Mouse (Mus musculus) neutrophil, adult 5-6 weeks (primary cell): ENCODE results near the gene Gm45717. TPM values are rescaled to one million over a fixed set of nuclear protein-coding genes. Genes with fewer than 3 reads are reported as not detected.
"Not testable (repeated sequence)": the region's sequence is repeated elsewhere in the genome, so short reads cannot be mapped to it uniquely, and the experiment has no call there.

Source experiments
- ATAC-seq: fragments of 151-379, 151-347 bp; 2 replicates; pipeline ENCODE4 v1.8.0; 2017; ENCODE audit warnings: mild to moderate bottlenecking, moderate TSS enrichment; ENCODE audit not compliant: insufficient number of reproducible peaks, poor library complexity, low FRiP score, severe bottlenecking; ENCODE audit errors: extremely low read depth
- total RNA-seq: library from RNA; stranded (forward); fragments of 200-1000 nt; gene quantifications from 2 replicates; pipeline ENCODE4 v1.2.3, GENCODE M21; 2017

The Gm45717 gene
- total RNA-seq, 1 experiment from 2014 or later, result not detected

DNA sequence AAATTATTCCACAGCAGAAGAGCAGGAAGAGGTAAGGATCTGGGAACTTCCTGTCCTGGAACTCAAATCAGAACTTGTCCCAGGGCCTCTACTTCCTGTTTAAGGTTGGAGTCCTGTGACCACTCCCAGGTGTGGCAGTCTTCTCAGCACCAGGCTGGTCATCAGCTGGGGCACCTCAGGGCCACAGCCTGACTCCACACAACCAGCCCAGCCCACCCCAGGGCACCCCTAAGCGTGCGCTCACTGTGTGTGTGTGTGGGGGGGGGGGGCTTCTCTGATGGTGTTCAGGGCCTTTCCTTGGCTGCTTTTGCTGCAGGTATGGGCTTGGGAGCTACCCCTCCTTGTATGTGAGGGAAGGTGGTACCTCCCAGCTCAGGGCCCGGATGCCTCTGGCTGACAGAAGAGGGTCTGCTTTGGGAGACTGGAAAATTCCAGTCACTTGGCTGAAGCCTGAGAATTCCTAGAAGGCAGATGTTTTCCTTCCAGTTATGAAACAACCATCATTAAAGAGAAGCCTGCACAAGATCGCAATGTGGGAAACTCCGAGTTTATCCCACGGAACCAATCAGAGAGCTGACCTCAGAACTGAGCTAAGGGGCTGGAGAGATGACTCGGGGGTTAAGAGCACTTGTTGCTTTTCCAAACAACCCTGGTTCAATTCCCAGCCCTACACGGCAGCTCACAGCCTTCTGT, 15.9 kb upstream of the Gm45717 start:
- no peak for ATAC-seq

DNA sequence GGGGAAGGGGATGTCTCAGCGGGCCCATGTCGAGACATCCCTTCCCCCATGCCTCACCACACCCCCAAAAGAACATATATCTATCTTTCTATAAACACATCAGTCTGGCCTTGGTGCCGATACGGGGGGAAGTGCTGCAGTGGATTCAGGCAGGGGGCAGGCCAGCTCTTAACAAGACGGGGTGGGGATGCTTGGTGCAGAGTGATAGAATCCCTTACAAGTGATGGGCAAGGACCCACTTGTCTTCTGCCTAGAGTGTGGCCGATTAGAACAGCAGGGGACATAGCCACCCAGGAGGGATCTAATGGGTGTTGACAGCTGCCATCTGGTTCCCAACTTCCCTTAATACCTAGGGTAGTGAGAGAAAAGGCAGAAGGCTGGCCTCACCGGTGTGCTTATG, 15.2 kb upstream of the Gm45717 start:
- ATAC-seq, result no peak

GRCm38 (mm10) chr7:140968710-140969109, 13.0 kb upstream of the Gm45717 start:
- not testable (repeated sequence) for ATAC-seq

GRCm38 (mm10) chr7:140967862-140968591, 12.3 kb upstream of the Gm45717 start:
- ATAC-seq, result peak; percentile 50

- ATAC-seq, result no peak
These were observed 11.2 kb upstream of the Gm45717 start, which contains the start of gene Ifitm1 for GRCm38 (mm10) chr7:140966921-140967320. Ifitm1 (plus strand) TSS chr7:140967221.

DNA sequence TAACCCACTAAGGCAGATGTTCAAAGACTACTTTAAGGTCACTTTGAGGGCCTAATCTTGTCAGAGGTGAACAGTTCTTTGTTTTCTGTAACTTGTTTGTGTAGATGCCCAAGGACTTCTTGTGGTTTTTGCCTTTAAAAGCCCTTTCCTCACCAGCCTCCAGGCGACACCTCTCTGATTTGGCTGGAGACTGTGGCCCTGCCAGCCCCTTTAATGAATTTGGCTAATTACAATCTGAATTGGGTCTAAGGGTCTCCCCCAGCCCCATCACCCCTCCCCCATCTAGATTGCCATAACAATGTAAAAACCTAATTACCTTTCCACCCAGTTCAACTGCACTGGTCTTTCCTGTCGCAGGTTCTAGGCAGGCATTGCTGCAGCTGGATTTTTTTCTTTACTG, 7.0 kb upstream of the Gm45717 start:
- no peak for ATAC-seq

- ATAC-seq, result no peak
These were observed 5.7 kb upstream of the Gm45717 start for GRCm38 (mm10) chr7:140961416-140961815.

DNA sequence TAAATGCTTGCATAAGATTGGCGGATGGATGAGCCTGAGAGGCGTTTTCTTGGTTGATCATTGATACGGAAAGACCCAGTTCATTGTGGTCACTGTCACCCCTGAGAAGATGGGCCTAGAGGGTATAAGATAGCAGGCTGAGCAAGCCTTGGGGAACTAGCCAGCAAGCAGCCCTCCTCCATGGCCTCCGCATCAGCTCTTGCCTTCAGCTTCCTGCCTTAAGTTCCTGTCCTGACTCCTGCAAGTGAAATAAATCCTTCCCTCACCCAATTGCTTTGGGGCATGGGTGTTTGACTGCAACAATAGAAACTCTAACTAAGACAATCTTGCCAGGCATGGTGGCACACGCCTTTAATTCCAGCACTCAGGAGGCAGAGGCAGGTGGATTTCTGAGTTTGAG, 4.3 kb upstream of the Gm45717 start:
- no peak for ATAC-seq

GRCm38 (mm10) chr7:140959181-140959901, 3.6 kb upstream of the Gm45717 start:
- peak; percentile 28; the same call in 1 of the 2 replicates for ATAC-seq

DNA sequence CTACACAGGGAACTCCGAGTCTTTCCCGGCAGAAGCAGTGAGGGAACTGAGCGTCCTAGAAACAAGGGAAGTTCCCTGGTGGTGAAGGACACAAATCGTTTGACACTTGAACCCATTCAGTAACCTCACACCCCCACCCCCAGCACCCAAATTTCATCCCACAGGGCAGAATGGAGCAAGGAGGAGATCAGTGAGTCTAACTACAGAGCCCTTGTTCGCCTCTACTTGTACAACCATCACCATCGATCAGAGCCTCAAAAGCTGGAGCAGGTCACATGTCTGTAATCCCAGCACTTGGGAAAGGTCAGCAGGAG, 776 bp upstream of the Gm45717 start:
- no peak for ATAC-seq

DNA sequence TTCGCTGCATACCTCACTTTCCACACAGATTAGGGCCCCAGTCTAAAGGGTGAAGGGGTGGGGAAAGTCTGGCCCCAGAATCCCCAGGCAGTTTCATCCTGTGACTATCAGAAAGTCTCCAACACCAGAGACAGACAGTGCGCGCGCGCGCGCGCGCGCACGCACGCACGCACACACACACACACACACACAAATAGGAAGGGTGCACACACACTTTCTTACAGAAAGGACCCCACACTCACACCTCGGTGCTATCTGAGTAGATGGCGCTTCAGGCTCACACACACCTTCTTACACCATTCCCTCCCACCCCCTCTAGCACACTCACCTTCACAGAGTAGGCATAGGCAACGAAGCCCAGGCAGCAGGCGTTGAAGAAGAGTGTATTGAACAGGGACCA, 395 bp downstream of the Gm45717 start:
- no peak for ATAC-seq

DNA sequence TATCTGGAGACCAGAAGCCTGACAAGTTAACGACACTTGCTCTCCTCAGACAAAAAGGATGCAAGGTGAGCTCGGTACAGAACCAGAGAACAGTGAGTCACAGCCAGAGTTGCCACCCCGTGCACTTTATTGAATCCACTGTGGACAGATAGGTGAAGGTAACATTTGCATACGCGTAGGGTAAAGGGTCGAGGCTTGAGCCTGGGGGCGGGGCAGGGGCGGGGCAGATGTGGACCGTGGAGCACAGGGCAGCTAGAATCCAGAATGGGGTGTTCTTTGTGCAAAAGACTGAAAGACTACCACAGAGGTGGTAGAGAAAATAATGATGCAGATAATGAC, 1.0 kb downstream of the Gm45717 start:
- peak; percentile 16; the same call in 1 of the 2 replicates for ATAC-seq

- ATAC-seq, result peak; percentile 64
These were observed 1.7 kb downstream of the Gm45717 start for GRCm38 (mm10) chr7:140953800-140954732.

DNA sequence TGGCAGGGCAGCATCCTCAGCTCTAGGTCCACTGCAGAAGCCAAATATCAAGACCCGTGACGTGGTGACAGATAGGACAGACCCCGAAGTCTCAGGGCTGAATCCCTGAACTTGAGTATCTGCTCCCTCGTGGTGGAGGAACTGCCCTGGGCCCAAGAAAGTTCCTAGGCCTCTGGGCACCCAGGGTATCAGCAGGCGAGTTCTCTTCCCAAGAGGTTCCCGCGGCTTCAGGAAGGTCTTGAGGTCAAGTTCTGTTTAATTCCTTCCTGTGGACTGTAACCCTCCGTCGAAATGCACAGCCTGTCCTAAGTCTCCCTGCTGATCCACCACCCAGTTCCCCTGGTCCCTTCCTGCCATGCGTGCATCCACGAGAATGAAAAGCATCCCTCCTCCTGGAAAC, 2.6 kb downstream of the Gm45717 start:
- ATAC-seq, result no peak

DNA sequence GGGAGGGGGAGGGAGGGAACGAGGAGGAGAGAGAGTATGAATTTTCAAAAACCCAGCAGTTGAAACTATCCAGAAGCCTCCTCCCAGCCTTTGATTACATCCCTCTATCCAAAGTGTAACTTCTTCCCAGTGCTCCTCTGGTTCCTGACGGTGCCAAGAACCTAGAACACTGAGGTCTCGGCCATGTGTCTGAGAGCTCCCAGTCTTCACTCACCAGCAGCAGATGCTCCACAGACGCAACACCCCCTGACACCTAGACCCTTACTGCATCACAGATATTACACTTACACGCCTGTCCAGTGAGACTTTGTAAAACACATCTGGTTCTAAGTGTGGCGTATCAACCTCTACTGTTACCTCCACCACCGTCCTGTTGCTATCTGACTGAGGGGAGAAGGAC, 3.3 kb downstream of the Gm45717 start:
- no peak for ATAC-seq

- no peak for ATAC-seq
These were observed 4.0 kb downstream of the Gm45717 start for GRCm38 (mm10) chr7:140951765-140952164.

DNA sequence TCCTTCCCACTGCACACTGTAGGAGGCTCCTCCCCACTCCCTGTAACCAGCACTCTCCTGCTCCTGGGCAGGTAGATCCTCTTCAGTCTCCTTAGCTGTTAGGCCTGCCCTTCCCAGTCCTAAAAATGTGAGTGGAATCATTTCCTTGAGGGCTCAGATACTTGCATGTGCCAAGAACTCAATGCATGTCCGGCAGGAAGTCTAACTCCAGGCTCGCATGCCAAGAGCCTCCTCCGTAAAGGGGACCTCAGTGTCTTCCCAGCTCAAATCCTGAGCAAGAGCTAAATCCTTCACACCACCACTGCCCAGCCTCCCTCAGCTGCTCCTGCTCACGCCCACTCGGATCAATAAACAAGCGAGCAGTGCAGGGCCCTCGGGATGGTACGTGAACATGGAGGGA, 4.7 kb downstream of the Gm45717 start:
- ATAC-seq, result no peak

DNA sequence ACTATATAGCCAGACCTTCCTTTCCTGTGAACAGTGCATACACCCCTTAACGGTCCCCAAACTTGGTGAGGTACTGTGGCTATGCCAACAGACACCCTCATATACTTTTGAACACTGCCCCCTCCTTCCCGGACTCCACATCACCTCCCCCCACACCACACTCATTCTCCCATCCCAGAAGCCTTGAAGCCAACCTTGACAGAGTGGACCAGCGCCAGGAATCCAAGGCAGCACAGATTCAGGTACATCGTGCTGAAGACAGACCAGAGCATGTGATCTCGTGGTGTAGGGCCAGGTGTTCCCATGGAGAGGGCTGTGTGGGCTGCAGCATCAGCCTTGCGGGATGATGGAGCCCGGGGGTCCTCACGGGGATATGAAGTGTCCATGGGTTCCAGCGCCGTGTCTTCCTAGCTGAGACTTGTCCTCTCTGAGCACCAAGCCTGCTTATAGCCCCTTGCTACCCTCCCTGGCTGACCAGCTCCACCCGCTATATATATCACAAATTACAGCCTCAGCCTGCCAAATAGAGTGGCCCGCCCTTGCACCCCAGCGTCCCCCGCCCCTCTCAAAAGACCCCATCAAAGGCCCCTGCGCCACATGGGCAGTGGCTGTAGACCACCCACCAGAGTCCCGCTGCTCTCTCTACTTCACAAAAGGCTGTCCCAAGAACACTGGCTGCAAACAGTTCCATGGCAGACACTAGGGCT, 5.8 kb downstream of the Gm45717 start, which contains the start of gene Ifitm5:
Gene Ifitm5 (minus strand): TSS at position 468 of the 707 bp plus-strand sequence.
- no peak for ATAC-seq
